Mouse (Mus musculus): ENCODE data around the gene Ciita.

Gene Ciita

DNA sequence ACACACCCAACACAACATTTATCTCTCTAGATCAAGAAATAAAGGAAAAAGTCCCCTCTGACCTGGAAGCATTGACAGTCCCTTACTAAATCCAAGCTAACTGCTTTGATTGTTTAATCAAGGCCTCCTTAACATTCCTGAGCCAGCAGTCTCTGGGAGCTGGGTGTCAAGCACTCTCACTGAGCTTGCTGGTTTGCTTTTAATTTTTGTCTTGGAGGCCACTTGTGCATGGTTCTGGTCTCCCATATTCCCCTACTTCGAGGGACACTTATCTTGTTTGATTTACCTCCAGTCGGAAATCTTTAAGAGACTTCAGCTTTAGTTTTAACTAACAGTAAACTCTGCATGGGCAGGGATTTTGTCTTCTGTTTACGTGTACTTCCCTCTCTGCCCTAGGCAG lies 4.9 kb upstream of the Ciita start:
- no peak for DNase-seq (ENCODE audit: low spot score)

DNA sequence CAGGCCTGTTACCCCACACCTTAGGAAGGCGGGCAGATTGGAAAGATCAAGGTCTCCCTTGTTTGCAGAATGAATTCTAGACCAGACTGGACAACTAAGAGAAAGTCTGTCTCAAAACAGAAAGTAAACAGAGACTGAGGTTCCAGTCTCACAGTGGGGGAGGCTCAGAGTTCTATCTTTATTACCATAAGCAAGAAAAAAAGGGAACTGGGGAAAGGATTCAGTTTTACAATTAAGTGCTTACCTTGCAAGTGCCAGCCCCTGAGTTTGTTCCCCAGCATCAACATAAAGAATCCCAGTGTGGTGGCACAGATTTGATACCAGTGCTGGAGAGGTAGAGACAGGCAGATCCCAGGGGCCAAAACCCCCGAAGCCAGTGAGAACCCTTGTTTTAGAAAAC lies 3.9 kb upstream of the Ciita start:
- no peak for DNase-seq (ENCODE audit: low spot score)

GRCm38 (mm10) chr16:10482343-10482742 lies 2.5 kb downstream of the Ciita start:
- DNase-seq (ENCODE audit: low spot score): no peak

DNA sequence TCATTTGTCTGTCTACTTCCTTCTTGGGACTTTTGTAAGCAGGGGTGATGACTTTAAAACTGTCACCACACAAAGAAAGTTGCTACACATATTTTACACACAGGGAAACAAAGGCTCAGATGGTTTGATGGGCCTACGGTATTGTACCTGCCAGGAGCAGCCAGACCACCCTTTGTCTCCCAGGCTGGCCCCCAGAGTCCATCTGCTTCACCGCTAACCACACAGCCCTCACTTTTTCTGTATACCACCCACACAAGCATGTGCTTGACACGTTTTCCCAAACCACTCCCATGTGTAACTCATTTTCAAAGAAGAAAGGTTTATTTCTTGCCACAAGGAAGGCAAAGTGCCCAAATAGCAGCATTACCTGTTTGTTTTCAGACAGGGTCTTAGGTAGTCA lies 7.1 kb downstream of the Ciita start:
- no peak for DNase-seq (ENCODE audit: low spot score)

DNA sequence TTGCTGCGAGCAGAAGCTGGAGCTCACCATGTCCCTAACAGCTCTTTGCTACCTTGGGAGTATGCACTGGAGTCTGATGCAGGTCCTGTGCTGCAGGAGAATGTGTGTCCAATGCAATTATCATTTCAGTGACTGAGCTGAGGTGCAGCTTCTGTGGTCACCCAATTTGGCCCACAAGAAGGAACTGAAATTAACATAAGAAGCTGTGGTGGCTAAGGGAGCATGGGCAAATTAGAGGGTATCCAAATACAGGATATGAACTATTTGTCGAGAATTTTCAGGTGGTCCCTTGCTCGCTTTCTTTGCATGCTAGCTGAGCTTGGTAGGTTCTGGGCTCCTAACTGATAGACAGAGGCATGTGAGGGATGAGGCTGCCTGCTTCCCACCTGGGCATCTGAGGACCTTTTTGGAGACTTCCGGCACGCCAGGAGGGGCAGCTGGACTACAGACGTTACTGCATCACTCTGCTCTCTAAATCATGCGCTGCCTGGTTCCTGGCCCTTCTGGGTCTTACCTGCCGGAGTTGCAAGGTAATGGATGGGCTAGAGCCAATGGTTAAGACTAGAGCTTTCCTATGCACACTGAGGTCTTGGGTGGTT lies 8.1 kb downstream of the Ciita start:
- DNase-seq (ENCODE audit: low spot score): no peak

- no peak for DNase-seq (ENCODE audit: low spot score)
These were observed 9.1 kb downstream of the Ciita start for GRCm38 (mm10) chr16:10488769-10489481.

DNA sequence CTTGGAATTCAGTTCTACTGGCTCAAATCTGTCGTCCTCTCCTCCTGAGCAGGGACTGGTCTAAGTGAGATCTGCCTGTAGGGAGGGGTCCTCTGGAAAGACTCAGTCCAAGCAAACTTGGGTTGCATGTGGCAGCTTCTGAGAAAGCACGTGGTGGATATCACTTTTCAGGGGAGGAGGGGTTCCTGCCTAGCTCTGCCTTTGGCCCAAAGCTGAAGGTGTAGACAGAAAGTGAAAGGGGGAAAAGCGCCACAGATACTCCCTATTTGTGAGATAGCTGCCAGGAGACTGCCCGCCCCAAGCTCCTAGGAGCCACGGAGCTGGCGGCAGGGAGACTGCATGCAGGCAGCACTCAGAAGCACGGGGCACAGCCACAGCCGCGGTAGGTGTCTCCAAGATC lies 9.6 kb downstream of the Ciita start:
- DNase-seq (ENCODE audit: low spot score): no peak

- DNase-seq (ENCODE audit: low spot score): no peak
These were observed 10.1 kb downstream of the Ciita start for GRCm38 (mm10) chr16:10489904-10490457.

DNA sequence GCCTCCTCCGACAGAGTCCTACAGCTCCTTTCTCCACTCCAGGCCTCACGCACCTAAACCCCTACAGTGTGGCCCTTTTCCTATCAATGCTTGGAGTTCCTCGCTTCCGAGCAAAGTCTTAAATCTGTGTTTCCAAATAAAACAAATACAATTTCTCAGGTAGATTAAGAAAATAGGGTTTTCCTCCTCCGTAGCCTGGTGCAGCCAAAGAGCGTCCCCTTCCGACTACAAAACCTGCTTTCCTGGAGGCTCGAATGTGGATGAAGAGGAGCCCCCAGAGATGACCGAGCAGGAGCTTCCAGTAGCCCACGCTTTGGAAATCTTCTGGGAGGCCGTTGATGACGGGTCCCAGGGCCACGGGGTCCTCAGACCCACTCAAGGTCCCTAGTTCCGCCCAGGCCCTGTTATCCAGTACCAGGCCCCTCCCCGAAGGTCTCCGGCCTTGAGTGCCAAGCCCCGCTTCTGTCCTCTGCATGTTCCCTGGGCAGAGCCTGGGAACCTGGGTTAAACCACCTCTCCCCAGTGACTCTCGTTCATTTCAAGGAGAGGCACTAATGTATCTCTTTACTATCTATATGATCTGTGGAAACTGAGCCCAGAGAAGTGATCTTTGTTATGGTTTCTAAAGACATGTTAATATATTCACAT lies 10.8 kb downstream of the Ciita start:
- no peak for DNase-seq (ENCODE audit: low spot score)

GRCm38 (mm10) chr16:10491716-10492115 lies 11.9 kb downstream of the Ciita start:
- no peak for DNase-seq (ENCODE audit: low spot score)

GRCm38 (mm10) chr16:10492587-10492986 lies 12.7 kb downstream of the Ciita start:
- DNase-seq (ENCODE audit: low spot score): no peak

DNA sequence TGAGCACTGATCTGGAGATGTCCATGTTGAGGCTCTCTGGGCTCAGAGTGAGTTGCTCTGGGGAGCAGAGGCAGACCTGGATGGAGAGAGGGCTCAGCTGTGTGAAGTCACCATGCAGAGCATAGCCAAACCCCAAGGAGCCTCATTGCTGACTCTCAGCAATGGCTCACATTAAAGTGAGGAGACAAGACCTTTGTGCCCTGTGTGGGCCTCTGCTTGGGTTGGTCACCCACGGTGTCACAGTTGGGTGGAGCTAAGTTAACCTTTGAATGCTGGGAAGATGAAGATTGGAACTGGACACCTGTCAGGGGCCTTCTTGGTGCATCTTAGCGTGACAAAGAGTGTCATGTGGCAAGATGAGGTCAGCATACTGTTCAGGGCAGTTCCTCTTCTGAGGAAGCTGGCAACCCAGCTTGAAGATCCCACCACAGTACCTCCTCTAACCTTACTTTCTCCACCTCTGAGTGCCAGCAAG lies 16.0 kb downstream of the Ciita start:
- no peak for DNase-seq (ENCODE audit: low spot score)

GRCm38 (mm10) chr16:10498096-10498602 lies 18.3 kb downstream of the Ciita start:
- DNase-seq (ENCODE audit: low spot score): no peak

DNA sequence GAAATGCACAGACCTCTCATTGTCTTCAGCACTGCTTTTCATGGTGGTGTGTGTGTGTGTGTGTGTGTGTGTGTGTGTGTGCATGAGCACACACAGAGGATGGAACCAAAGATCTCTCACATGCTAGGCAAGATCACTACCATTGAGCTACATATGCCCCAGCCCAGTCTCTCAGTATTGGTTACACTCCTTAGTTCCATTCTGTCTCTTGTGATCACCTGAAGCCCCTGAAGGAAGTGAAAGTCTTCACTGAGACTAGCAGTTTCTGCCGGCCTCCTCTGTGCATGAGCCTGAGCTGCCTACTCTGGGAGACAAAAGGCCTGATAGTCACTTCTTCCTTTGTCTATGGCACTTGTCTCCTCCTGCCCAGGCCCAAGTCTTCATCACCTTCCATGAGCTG lies 19.3 kb downstream of the Ciita start:
- DNase-seq (ENCODE audit: low spot score): no peak

- DNase-seq (ENCODE audit: low spot score): peak; percentile 83
These were observed 22.0 kb downstream of the Ciita start for GRCm38 (mm10) chr16:10501865-10502264.

DNA sequence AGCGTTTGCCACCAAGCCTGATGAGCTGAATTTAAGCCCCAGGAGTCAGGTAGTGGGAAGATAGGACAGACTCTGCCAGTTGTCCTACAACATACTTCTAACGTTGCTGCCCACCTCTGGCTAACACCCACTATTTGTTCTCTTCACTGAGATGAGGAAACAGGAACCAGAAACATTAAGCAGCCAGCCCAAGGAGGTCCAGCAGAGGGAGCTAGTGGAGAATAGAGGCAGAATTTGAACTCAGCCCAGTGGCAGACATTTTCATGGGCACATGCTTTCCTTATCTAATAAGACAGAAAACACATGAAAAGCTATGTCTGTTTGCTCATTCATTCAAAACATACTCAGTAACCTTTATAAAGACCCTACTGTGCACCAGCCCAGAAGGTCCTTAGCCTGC lies 23.2 kb downstream of the Ciita start:
- no peak for DNase-seq (ENCODE audit: low spot score)

DNA sequence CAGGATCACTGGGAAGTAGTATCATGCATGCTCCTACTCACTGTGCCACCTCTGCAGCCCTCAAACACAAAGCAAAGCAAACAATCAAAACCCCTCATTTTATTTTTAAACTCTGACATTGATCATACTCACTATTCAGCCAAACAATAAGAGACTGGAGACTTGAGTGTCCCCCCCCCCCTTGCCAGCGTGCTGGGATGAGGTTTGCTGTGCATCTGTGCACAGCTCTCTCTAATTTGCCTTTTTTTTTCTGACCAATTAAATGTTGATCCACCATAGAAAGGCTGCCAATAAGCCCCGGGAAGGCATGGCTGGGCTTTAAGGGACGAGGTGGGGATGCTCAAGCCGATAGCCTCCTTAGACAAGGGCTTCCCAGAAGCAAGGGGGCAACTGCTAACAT lies 27.6 kb downstream of the Ciita start:
- no peak for DNase-seq (ENCODE audit: low spot score)

- no peak for DNase-seq (ENCODE audit: low spot score)
These were observed 28.8 kb downstream of the Ciita start for GRCm38 (mm10) chr16:10508691-10509090.

DNA sequence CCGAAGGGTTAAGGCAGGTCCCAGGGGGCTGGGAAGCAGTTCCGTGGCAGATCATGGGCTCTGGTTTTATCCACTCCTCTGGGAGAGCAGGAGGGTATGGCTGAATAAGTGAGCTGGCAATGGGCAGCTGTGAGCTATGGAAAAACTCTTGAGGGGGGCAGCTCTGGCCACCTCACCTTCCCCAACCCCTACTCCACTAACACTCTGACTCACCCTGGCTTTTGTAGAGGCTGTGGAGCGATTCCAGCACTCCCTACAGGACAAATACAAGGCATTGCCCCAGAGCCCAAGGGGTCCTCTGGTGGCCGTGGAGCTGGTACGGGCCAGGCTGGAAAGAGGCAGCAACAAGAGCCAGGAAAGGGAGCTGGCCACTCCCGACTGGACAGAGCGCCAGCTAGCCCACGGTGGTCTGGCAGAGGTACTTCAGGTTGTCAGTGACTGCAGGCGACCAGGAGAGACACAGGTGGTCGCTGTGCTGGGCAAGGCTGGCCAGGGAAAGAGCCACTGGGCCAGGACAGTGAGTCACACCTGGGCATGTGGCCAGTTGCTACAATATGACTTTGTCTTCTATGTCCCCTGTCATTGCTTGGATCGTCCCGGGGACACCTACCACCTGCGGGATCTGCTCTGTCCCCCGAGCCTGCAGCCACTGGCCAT lies 30.7 kb downstream of the Ciita start:
- DNase-seq (ENCODE audit: low spot score): no peak

- no peak for DNase-seq (ENCODE audit: low spot score)
These were observed 31.3 kb downstream of the Ciita start for GRCm38 (mm10) chr16:10511134-10511520.

DNA sequence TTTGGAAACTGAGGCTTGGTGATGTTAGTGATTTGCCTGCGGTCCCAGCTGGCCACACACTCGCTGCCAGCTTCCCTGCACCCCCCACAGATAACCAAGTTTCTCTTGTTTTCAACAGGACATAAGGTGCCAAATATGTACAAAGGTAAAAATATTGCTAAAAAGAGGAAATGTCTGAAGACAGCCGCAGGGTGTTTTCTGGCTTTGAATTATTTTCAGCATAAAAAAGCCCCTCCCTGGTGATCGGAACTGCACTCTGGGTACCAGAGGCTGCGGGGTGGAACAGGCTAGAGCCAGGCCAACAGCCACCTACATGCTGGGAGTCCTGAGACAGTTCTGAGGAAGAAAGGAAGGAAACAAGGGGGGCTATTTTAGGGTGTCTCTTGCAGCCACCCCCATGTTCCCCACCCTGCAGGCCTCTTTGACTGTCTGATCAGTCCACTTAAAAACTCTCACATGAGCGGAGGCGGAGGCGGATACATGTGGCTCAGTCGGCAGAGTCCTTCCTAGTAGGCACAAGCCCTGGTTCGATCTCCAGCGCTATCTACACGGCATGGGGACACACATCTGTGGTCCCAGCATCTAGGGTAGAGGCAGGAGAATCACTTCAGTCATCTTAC lies 36.2 kb downstream of the Ciita start:
- DNase-seq (ENCODE audit: low spot score): no peak

DNA sequence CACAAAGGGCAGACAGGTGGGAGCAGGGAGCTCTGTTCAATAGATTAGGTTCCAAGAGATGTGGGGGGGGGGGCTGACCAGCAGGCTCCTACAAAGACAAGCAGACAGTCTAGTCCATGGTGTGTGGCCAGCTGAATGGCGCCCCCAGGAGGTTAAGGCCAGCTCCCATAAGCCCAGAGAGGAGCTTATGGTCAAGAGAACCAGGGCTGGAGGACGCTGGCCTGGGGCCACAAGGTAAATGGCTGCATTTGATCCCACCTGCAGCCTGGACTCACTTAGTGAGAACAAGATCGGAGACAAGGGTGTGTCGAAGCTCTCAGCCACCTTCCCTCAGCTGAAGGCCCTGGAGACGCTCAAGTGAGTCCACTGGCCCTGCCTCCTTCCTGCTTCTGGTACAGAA lies 38.2 kb downstream of the Ciita start:
- peak; percentile 4 for DNase-seq (ENCODE audit: low spot score)
